Mouse (Mus musculus): Measurements from ENCODE around the gene Klhl22.

Klhl22 gene

DNA sequence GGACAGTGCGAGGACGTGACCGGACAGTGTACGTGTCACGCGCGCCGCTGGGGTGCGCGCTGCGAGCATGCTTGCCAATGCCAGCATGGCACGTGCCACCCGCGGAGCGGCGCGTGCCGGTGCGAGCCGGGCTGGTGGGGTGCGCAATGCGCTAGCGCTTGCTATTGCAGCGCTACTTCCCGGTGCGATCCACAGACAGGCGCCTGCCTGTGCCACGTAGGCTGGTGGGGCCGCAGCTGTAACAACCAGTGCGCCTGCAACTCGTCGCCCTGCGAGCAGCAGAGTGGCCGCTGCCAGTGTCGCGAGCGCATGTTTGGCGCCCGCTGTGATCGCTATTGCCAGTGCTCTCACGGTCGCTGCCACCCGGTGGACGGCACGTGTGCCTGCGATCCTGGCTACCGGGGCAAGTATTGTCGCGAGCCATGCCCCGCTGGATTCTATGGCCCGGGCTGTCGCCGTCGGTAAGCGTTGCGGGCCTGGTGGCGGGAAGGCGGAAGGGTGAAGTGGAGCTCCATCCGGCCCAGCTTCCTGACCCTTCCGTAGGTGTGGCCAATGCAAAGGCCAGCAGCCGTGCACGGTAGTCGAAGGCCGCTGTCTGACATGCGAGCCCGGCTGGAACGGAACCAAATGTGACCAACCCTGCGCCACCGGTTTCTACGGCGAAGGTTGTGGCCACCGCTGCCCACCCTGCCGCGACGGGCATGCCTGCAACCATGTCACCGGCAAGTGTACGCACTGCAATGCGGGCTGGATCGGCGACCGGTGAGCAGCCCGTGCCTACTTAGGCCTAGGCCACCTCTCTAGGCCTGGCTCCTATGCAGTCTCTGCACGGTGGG lies 43.6 kb downstream of the Klhl22 start:
- peak; percentile 45 for DNase-seq

DNA sequence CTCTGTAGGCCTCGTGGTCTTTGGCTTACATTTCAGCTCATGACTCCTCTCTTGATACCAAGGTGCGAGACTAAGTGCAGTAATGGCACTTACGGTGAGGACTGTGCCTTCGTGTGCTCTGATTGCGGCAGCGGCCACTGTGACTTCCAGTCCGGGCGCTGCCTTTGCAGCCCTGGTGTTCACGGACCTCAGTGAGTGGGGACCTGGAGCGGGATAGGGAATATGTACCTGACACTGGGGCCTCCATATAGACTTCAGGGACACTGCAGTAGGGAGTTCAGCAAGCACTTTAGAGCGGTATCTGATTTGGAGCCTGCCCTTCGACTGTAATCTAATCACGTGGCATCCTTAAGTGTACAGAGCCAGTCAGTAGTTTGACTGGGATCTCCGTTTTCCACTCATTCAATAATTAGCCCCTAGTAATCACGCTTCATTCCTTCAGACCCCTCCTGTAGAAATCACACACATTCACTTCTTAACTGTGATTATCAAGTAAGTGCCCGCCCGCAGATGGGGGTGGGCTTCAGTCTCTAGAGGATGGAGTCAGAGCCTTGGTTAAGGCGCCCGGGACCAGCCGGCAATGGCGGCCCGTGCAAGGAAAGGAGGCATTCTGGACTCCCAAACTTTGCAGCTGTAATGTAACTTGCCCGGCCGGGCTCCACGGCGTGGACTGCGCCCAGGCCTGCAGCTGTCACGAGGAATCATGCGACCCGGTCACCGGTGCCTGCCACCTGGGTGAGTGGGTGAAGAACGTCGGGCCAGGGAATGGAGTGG lies 44.4 kb downstream of the Klhl22 start:
- DNase-seq: no peak

DNA sequence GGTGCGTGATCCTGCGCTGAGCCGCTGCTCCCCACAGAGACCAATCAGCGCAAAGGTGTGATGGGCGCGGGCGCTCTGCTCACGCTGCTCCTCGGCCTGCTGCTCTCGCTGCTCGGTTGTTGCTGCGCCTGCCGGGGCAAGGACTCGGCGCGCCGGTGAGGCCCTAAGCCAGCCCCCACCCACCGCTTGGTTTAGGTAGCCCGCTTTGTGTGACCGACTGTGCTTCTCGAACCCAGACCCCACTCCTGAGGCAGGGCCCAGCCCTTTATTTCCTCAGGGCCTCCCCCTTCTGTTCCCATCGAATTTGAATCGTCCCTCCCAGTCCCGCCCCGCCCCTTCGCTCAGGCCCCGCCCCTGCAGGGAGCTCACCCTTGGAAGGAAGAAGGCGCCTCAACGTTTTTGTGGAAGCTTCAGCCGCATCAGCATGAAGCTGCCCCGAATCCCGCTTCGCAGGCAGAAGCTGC lies 45.1 kb downstream of the Klhl22 start:
- peak; percentile 33 for DNase-seq

DNA sequence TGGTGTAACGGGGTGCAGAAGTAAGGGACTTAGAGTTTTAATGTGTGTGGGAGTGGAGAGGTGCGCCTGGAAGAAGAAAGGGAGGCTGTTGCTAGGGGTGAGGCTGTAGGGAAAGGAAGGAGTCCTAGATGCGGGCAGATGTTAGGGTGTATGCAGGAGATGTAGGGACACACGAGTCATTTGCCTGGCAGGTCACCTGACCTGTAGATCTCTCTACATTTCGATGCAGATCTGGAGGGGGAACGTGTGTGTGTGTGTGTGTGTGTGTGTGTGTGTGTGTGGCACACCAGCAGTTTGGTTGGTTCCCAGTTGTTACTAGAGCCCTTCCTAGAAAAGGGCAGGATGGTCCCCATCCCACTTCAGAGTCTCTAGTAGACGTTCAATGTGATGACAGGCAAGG lies 45.6 kb downstream of the Klhl22 start:
- no peak for DNase-seq

DNA sequence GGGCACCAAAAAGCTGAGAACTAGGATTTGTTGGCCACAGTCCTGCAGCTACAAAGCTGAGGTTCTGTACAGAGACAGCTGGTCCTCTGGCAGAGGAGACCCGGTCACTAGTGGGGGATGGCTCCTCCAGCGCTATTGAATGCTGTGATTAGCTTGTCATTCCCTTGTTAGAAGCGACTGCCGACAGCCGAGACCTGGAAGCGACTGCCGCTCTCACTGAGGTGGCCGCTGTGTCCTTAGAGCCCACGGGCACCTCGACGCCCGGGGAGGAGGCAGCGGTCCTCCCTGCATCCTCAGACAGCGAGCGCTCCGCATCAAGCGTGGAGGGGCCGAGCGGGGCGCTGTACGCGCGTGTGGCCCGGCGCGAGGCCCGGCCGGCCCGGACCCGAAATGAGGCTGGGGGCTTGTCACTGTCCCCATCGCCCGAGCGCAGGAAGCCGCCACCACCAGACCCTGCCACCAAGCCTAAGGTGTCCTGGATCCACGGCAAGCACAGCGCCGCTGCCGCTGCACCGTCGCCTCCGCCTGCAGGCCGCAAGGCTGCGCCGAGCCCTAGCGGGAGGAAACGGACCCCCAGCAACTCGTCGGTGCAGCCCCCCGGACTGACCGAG lies 47.3 kb downstream of the Klhl22 start:
- DNase-seq: peak; percentile 23

DNA sequence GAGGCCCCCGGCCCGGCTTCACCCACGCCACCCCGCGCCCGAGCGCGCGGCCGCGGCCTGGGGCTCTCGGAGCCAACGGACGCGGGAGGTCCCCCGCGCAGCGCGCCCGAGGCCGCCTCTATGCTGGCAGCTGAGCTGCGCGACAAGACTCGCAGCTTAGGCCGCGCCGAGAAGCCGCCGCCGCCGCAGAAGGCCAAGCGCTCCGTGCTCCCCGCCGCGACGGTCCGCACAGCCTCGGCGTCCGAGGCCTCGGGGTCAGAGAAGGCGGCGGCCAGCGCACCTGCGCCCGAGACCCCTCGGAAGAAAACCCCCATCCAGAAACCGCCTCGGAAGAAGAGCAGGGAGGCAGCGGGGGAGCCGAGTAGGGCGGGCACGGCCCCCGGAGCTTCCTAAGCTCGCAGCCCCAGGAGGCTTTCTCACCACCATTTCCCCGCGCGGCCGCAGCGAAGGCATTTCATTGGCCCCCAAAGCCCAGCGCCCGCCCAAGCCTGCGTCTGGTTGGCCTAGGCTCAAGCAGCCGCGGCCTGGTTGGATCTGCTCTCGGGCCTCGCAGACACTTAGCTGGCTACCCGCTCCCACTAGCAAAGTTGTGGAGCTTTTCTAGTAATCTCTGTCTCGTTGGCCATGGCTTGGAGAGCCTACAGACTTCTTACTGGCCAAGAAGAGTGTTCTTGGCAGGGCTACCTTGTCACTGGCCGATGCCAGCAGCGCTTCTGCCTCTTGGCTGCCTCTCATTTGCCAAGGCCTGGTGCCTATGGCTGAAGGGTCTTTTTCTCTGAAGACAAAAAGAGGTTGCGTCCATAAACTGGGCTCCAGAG lies 48.0 kb downstream of the Klhl22 start:
- peak; percentile 84 for DNase-seq

DNA sequence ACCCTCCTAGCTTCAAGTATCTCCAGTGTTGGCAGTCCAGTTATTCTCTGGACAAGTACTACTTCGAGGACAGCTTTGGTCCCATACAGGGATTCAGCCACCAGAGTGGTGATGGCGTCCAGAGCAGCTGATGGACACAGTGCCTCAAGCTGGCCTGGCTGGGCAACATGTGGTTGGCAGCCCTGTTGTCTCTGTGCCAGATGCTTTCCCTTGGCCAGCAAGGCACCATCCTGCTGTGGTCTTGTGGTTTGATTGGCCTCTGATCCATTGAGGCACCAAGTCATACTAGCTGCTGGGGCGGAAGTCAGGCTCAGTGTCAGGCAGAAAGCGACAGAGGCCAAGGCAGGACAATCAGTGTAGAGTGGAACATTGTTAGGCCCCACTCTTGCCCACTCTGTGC lies 49.7 kb downstream of the Klhl22 start:
- DNase-seq: no peak

DNA sequence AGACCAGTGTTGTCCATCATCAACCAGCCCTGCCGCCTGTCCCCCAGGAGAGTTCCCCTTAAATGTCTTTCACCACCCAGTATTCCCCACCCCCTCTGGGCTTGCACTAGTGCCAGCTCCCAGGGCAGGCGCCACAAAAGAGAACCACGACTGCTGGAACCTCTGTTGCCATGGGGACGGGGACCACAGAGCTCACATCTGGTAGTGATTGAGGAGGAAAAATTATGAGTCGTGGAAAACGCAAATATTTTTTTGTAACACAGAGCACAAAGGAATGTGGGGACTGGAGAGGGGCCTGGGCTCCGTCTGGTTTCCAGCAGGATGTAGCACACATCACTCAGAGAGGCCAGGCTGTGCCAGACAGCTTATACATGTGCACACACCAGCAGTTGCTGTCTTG lies 50.3 kb downstream of the Klhl22 start:
- DNase-seq: peak; percentile 63

DNA sequence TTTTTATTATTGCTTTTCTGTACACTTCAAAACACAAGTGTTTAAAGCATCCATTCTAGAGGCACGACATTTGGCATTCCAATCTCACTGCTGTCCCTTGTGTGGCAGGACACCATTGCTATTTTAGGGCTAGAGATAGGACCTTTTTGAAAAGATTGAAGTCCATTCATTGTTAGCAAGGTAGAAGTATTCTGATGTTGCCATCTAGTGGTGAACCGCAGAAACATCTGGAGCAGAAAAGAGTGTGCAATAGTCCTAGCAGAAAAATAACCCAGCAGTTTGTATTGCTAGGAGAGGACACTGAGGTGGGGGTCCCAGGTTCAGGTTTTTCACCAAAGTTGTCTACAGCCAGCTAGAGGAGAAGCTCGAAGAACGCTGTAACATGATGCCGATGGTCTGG lies 52.7 kb downstream of the Klhl22 start:
- peak; percentile 79 for DNase-seq

DNA sequence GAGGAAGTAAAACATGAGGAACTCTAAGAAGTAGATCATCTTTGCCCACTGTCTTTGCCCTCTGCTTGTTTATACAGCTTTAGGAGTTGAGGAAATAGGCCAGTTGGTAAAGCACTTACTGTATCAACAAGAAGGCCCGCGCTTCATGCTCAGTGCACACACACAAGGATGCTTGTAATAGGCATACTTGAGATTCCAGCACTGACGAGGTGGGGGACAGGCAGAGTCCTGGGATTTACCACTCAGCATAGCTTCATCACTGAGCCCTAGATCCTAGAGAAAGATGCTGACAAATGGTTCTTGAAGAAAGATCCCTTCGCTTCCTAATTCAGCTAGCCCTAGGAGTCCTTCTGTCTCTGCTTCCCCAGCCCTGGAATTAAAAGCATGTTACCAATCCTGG lies 53.8 kb downstream of the Klhl22 start:
- no peak for DNase-seq

DNA sequence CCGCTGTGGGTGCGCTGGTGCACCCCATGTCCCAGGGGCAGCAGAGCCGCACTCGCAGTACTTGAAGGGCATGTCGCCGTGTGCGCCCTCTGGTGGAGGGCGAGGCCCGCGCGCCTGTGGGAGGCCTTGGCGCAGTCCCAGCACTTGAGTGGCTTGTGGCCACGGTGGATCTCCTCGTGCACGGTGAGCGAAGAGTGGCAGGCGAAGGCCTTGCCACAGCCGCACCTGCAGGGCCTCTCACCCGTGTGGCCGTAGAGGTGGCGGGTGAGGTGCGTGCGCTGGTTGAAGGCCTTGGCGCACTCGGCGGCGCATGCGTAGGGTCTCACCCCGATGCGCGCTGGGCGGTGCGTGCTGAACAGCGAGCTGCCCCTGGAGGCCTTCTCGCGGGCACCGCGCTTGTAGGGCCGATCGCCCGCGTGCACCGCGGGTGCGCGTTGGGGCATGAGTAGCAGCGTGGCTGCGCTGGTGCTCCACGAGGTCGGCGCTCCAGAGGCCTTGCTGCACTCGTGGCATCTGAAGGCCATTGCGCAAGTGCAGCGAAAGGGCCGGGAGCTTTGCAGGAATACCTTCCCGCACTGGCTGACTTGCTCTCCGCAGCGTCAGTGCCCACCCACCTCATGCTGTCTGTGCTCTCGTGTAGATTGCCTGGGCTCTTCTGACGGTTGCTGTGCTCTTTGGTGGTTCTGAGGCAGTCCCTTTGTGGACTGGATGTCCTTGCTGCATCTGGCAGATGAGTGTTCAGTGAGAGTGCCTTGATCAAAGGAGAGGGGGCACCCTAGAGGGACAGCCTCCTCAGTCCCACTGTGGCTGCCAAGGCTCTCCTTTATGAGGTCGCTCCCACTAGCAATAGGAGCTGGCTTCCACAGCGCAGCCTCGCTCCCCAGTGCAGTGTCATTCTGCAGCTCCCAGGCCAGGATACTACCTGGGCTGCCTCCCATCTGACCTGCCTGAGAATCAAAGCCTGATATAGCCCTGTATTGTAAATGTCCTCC lies 56.3 kb downstream of the Klhl22 start:
- peak; percentile 84 for DNase-seq

DNA sequence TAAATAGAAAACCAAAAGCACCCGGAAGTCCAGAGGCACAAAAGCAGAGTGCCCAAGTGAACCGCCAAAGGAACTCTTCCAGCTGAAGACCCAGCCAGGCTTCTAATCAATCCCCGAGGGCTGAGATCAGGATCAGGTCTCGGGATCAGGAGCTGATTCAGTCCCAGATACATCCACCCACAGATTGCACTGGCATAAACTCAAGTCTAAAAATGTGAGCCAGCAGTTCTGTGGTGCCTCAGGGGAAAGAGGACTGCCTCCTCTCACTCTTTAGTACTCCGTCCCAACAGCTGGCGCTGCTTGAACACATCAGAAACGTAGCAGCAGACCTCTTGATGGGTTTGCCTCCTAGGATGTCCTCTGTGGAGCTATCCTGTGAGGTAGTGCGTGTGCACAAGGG lies 57.1 kb downstream of the Klhl22 start:
- no peak for DNase-seq

DNA sequence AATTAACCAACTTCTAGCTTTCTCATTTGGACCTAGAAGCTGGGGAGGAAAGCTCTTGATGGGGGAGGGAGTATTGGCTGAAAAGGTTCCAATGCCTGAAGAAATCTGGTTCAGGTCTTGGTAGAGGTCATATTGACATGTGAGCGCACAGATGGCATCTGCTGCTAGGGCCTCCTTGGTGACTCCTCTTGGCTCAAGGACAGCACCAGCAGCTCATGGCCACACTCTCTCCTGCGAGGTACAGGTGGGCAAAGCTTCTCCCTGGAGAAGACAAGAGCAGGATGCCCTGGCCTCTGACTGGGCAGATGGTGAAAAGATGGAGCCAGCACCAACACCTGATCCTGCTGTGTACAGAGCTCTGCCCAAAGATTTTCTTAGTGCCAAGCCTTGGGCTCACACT lies 67.1 kb downstream of the Klhl22 start:
- DNase-seq: no peak

DNA sequence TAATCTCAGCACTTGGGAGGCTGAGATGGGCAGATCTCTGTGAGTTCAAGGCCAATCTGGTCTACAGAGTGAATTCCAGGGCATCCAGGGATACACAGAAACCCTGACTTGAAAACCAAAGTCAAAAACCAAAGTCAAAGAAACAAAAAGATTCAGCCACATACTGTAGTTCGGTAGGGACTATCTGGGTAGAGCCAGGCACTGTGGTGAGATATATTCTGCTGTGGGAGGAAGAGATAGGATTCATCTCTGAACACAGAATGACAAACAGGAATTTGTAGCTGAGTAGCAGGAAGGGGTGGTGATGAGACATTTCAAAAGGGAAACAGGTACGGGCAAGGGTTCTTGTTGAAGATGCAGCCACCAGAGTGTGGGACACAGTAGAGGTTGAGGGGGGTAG lies 68.8 kb downstream of the Klhl22 start:
- DNase-seq: no peak

DNA sequence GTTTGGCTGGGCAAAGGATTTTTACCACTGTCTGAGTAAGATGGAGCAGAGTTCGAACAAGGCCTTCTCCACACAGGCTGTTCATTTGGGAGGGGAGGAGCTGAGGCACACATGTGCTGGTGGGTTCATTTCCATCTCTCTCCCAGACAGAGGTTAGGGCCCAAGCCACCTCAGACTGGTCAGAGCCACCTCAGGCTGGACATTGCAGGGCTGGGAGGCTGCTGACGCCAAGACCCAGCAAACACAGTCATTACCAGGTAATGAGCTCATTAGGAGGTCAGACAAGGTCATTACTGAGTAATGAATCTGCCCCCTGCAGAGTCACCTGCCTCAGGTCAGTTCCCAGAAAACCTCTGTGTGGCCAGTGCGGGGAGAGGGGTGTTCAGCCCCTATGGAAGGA lies 69.4 kb downstream of the Klhl22 start:
- no peak for DNase-seq

DNA sequence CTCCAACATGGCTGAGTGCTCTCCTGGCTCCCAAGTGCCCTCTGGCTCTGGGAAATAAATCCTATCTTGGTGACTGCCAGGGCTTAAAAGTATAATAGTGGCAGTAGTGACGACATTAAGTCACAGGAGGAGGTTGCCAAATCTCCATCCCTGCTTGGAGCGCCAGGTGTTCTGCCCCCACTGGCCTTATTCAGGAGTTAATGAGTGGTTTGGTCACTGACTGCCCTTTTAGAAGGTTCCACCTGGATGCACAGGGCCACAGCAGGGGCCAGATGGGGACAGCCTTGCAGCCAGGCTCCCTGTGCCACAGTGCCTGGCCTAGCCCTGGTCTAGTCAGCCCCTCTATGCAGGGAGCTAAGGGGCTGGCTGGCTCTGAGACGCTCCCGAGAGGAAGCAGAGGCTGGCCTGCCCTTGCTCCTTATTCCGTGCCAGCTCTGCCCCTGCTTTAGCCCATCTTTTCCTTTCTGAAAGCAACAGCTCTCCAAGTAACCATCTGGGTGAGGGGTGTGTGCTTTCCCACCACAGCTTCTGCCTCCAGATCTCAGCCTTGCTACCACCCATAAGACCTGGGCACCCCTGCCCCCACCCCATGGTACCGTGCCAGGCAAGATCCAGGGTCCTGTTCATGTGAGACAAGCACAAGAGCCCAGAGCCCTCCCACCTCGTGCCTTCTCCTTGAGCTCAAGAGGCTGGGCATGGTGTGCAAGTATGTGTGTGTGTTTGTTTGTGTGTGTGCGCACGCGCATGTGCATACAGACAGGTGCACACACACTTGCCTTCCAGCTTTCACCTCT lies 71.2 kb downstream of the Klhl22 start:
- DNase-seq: no peak

DNA sequence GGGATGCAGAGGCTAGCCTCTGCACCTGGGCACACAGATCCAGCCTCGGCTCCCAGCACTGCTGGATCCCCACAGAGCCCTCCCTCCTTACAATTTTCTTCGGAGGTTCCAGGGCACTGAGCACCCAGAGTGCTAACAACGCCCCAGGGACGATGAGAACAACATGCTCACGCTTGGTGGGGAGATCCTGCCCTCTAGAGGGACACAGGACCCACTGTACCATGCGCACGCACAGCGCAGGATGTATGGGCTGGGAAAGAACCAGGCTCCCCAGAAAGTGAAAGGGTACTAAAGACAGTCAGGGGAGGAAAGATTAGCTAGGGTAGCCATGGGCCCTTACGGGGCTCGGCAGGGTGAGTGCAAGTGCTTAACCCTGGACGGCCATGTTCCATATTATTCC lies 72.4 kb downstream of the Klhl22 start:
- no peak for DNase-seq

DNA sequence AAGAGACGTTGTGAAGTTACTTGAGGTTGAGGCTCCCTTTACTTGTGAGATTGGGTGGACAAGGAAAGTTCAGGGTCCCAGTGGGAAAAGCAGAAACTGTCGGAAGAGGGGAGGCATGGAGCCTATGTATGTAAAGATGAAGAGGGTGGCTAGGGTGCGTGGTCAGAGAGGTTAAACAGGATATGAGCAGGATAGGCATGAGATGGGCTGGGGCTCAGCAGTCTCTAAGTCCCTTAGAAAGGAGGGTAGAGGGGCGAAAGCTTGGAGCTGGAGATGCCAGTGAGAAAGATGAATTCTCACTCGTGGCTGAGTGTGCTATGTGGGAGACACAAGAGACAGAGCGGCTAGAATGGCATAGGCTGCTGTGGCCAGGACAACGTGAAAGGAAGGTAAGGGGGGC lies 73.4 kb downstream of the Klhl22 start, which contains the start of gene B830017H08Rik:
Gene B830017H08Rik, plus strand, starts transcription at position 301 of the 400 bp plus-strand sequence.
- no peak for DNase-seq

DNA sequence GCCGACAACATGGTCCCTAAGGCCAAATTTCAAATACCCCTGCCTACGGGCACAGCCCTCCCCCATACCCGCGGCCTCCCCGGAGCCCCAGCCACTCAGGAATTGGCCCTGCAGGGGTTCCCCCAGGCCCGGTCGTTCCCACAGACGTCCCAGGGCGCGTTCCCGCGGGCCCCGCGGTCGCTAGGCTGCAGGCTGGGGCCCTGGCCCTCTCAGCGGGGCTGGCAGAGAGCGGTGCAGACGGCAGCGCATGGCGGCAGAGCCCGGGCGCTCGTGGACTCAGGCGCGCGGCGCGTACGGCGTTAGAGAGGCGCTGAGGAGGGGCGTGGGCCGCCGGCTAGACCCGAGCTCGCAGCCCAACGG lies 73.9 kb downstream of the Klhl22 start:
- DNase-seq: no peak

DNA sequence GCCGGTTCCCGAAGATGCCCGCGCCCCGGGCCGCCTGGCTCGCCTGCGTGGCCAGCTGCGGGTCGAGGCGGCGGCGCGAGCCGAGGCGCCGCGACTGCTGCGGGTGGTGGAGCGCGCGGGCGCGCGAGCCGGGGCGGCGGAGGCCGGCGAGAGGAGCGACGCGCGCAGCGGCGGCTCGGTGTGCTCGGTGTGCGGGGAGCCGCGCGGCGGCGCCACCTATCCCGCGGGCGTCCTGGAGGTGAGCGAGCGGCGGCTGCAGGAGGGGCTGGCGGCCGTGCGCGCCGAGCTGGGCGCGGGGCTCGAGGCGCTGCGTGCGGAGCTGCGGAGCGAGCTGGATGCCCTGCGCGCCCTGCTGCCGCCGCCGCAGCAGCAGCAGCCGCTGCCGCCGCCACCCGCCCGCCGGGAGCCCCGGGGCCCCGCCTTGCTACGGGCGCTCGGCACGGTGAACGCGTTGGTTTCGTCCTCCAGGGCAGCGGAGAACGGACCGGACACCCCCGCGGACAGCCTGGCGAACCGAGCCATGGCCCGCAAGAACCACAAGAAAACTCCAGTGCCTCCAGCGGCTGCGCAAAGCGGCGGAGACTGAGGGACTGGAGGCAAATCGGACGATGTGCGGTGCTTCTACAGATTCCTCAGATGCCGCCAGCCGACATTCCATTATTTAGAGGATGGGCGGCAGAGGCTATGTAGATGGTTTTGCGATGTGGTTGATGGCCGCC lies 74.4 kb downstream of the Klhl22 start:
- DNase-seq: no peak
